ENCODE assay signal across 8 mouse cellular contexts in genomic region chr17:46162951-46163421, GRCm38 (mm10). TPM values are rescaled to one million over a fixed set of nuclear protein-coding genes. Genes with fewer than 3 reads are reported as not detected.
DNase-seq lines count a peak whose midpoint lies in the region; ATAC-seq and TF ChIP-seq lines count a peak whose summit lies in the region.

No protein-coding gene starts in this region.

- H3K9ac ChIP-seq in hindbrain, embryonic 13.5 days: no peak overlapping the region
- H3K9ac ChIP-seq in hindbrain, embryonic 14.5 days: no peak overlapping the region

- 89% methylated on average over 9 of the region's 9 CpGs for WGBS in hindbrain, embryonic 13.5 days
- 85% methylated on average over 9 of the region's 9 CpGs for WGBS in hindbrain, embryonic 14.5 days

- no peak for DNase-seq in hindbrain, embryonic 14.5 days (ENCODE audit: low spot score)
- DNase-seq in kidney, adult 9 months: peak; percentile 70
- peak; percentile 81 for DNase-seq in lung, postnatal 25 days (ENCODE audit: low spot score)
- peak; percentile 79 for DNase-seq in thymus, postnatal 14 days
- DNase-seq in layer of hippocampus, postnatal 36 days: no peak
- DNase-seq in frontal cortex, postnatal 10 days (ENCODE audit: low spot score in 2 of 2): no peak

- H3K4me2 ChIP-seq in hindbrain, embryonic 13.5 days: peak overlapping the region; percentile 78
- no peak overlapping the region for H3K4me2 ChIP-seq in hindbrain, embryonic 14.5 days (replicated peaks)

- H3K4me3 ChIP-seq in hindbrain, embryonic 13.5 days: 0 out of 2 replicates have a peak overlapping the region, but pooled peaks have one; percentile 78
- H3K4me3 ChIP-seq in hindbrain, embryonic 14.5 days (replicated peaks; ENCODE audit: low read length): no peak overlapping the region
- H3K4me3 ChIP-seq in bone marrow macrophage, adult 2 months (ENCODE audit: insufficient read depth, low read length): peak overlapping the region; percentile 51

- H3K27me3 ChIP-seq in hindbrain, embryonic 13.5 days: no peaks in the 10 kb centered on the region
- H3K27me3 ChIP-seq in hindbrain, embryonic 14.5 days (ENCODE audit: control insufficient read depth, insufficient read depth, low read length): no peaks in the 10 kb centered on the region

- no peaks in the 10 kb centered on the region for H3K9me3 ChIP-seq in hindbrain, embryonic 13.5 days
- no peaks in the 10 kb centered on the region for H3K9me3 ChIP-seq in hindbrain, embryonic 14.5 days (ENCODE audit: control insufficient read depth, low read length)

- H3K4me1 ChIP-seq in hindbrain, embryonic 13.5 days (replicated peaks): peaks cover 27% of the 10 kb centered on the region
- peaks cover 12% of the 10 kb centered on the region for H3K4me1 ChIP-seq in hindbrain, embryonic 14.5 days (replicated peaks; ENCODE audit: control insufficient read depth, insufficient read depth, low read length)
- H3K4me1 ChIP-seq in bone marrow macrophage, adult 2 months (ENCODE audit: control insufficient read depth, insufficient read depth, low read length): peaks cover 20% of the 10 kb centered on the region

- no peak for TF ChIP-seq POLR2A in bone marrow macrophage, adult 2 months (IDR thresholded peaks at IDR 0.05; ENCODE audit: borderline replicate concordance, low read depth, low read length)

- peaks cover 48% of the 10 kb centered on the region for H3K36me3 ChIP-seq in hindbrain, embryonic 13.5 days
- peaks cover 48% of the 10 kb centered on the region for H3K36me3 ChIP-seq in hindbrain, embryonic 14.5 days (replicated peaks; ENCODE audit: control insufficient read depth, insufficient read depth)

- H3K27ac ChIP-seq in hindbrain, embryonic 13.5 days: no peak overlapping the region
- no peak overlapping the region for H3K27ac ChIP-seq in hindbrain, embryonic 14.5 days
- peak overlapping the region; percentile 49 for H3K27ac ChIP-seq in bone marrow macrophage, adult 2 months (ENCODE audit: insufficient read depth, low read depth, low read length)

- TF ChIP-seq CTCF in bone marrow macrophage, adult 2 months (IDR thresholded peaks at IDR 0.05; ENCODE audit: low read depth, low read length): no peak

- no peak for ATAC-seq in hindbrain, embryonic 13.5 days (ENCODE audit: low FRiP score)
- ATAC-seq in hindbrain, embryonic 14.5 days (ENCODE audit: low FRiP score): no peak

RNA-seq across cellular contexts. Expression of gene Gtpbp2, which starts 2.2 kb away (rescaled TPM):
- polyA plus RNA-seq in hindbrain, embryonic 13.5 days (2015; fragmentation: Nextera tagmentation; extraction: Ambion mirVana): 44.9 and 47.2 TPM in 2 replicates
- polyA plus RNA-seq in hindbrain, embryonic 14.5 days (2014; fragmentation: Nextera tagmentation; extraction: Ambion mirVana): 25.7 and 29.9 TPM in 2 replicates
- 126 and 134 TPM in 2 replicates for polyA plus RNA-seq in bone marrow macrophage, adult 2 months (2012; ENCODE audit: insufficient read depth, insufficient read length, missing spikeins)
- 100 to 1,000 TPM; 123 to 137 TPM for total RNA-seq in layer of hippocampus, postnatal 36 days (2021)

RNA-seq across cellular contexts. Expression of gene Mad2l1bp, which starts 9.6 kb away (rescaled TPM):
- 27.5 and 28.4 TPM in 2 replicates for polyA plus RNA-seq in hindbrain, embryonic 13.5 days (2015; fragmentation: Nextera tagmentation; extraction: Ambion mirVana)
- 19.6 and 21.9 TPM in 2 replicates for polyA plus RNA-seq in hindbrain, embryonic 14.5 days (2014; fragmentation: Nextera tagmentation; extraction: Ambion mirVana)
- 25.8 and 28.4 TPM in 2 replicates for polyA plus RNA-seq in bone marrow macrophage, adult 2 months (2012; ENCODE audit: insufficient read depth, insufficient read length, missing spikeins)
- 10 to 100 TPM in 1 of 2 experiments, 1 to 10 TPM in 1; 10.0 to 10.4 TPM for total RNA-seq in layer of hippocampus, postnatal 36 days (2021)

RNA-seq across cellular contexts. Expression of gene Rsph9, which starts 19.0 kb away (rescaled TPM):
- 31.6 and 33.8 TPM in 2 replicates for polyA plus RNA-seq in hindbrain, embryonic 13.5 days (2015; fragmentation: Nextera tagmentation; extraction: Ambion mirVana)
- polyA plus RNA-seq in hindbrain, embryonic 14.5 days (2014; fragmentation: Nextera tagmentation; extraction: Ambion mirVana): 50.3 and 52.5 TPM in 2 replicates
- polyA plus RNA-seq in bone marrow macrophage, adult 2 months (2012; ENCODE audit: insufficient read depth, insufficient read length, missing spikeins): 8.6 and 12.9 TPM in 2 replicates
- total RNA-seq in layer of hippocampus, postnatal 36 days (2021): 10 to 100 TPM; 25.5 to 25.6 TPM

RNA-seq across cellular contexts. Expression of gene Polh, which starts 39.5 kb away (rescaled TPM):
- 8.7 and 9.0 TPM in 2 replicates for polyA plus RNA-seq in hindbrain, embryonic 13.5 days (2015; fragmentation: Nextera tagmentation; extraction: Ambion mirVana)
- polyA plus RNA-seq in hindbrain, embryonic 14.5 days (2014; fragmentation: Nextera tagmentation; extraction: Ambion mirVana): 5.5 and 6.4 TPM in 2 replicates
- polyA plus RNA-seq in bone marrow macrophage, adult 2 months (2012; ENCODE audit: insufficient read depth, insufficient read length, missing spikeins): 13.7 and 14.4 TPM in 2 replicates
- total RNA-seq in layer of hippocampus, postnatal 36 days (2021): 1 to 10 TPM; 5.5 to 5.8 TPM

RNA-seq across cellular contexts. Expression of gene Xpo5, which starts 39.6 kb away (rescaled TPM):
- 38.2 and 38.9 TPM in 2 replicates for polyA plus RNA-seq in hindbrain, embryonic 13.5 days (2015; fragmentation: Nextera tagmentation; extraction: Ambion mirVana)
- polyA plus RNA-seq in hindbrain, embryonic 14.5 days (2014; fragmentation: Nextera tagmentation; extraction: Ambion mirVana): 43.4 and 44.4 TPM in 2 replicates
- polyA plus RNA-seq in bone marrow macrophage, adult 2 months (2012; ENCODE audit: insufficient read depth, insufficient read length, missing spikeins): 16.6 and 17.3 TPM in 2 replicates
- 10 to 100 TPM; 47.9 to 49.7 TPM for total RNA-seq in layer of hippocampus, postnatal 36 days (2021)

Comparison
In these comparisons a context has a peak if more than half of its experiments do, and no peak if none do; other contexts are left out.
1. DNase-seq: peak in kidney, adult 9 months (single experiment), lung, postnatal 25 days (single experiment) and thymus, postnatal 14 days (single experiment); none in hindbrain, embryonic 14.5 days (single experiment), layer of hippocampus, postnatal 36 days (0 of 2) and frontal cortex, postnatal 10 days (0 of 2).